Mouse (Mus musculus) olfactory bulb, adult 2 months (tissue): Measurements from ENCODE around the gene Itga2b.

Experiments
- CTCF ChIP-seq: fragments of 200-500 bp; IDR thresholded peaks from 2 replicates; pipeline ENCODE4 v1.5.1; 2012; ENCODE audit warnings: low read depth, mild to moderate bottlenecking, low read length, moderate library complexity; ENCODE audit not compliant: insufficient read depth
- POLR2A ChIP-seq: fragments of 200-500 bp; IDR thresholded peaks from 2 replicates; pipeline ENCODE4 v1.6.1; 2012; ENCODE audit warnings: mild to moderate bottlenecking, low read depth, low read length, moderate library complexity; ENCODE audit not compliant: insufficient read depth

DNA sequence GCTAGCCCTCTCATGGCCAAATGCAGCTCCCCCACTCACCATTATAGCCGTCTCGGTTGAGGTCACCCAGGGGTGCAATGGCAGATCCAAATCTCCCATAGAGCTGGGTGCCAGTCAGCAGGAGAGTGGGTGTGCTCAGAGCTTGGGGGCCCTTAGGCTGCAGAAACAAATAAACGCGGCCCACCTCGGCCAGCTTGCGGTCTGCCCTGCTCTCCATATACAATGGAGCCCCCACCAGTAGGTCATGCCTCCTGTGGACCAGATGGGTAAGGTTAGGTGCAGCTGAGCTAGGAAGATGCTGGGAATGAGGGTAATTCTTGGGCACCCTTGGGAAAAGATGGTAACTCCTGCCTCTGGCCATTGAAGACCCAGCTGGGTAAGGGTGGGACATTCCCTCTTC is 5.0 kb downstream of the Itga2b start:
- no peak for TF ChIP-seq CTCF
- no peak for TF ChIP-seq POLR2A
